Mouse (Mus musculus): ENCODE measurements around the gene Pabpc5. TPM values are rescaled to one million over a fixed set of nuclear protein-coding genes. Genes with fewer than 3 reads are reported as not detected.

Gene Pabpc5
- 0.16 and 0.50 TPM in 2 replicates for polyA plus RNA-seq (2015; fragmentation: Nextera tagmentation; extraction: Ambion mirVana)

GRCm38 (mm10) chrX:119927081-119927571 lies at the start of gene Pabpc5:
Gene Pabpc5, plus strand, starts transcription at chrX:119927196.
- Histone ChIP-seq H3K27ac (ENCODE audit: low read length) (peak within 1 kb of the TSS; percentile 33; the same call in 1 of the 2 replicates), H3K4me3 (replicated peaks; ENCODE audit: low read length) (peak within 1 kb of the TSS; percentile 46), H3K9ac (ENCODE audit: low read length) (peak within 1 kb of the TSS; percentile 68), H3K36me3 (ENCODE audit: control insufficient read depth, insufficient read depth, low read length) (no peaks in the 10 kb centered on the region), H3K9me3 (replicated peaks; ENCODE audit: control insufficient read depth, low read length) (no peaks in the 10 kb centered on the region), H3K27me3 (ENCODE audit: control insufficient read depth, insufficient read depth, low read length) (no peaks in the 10 kb centered on the region), H3K4me1 (ENCODE audit: control insufficient read depth, insufficient read depth, low read length) (no peaks in the 10 kb centered on the region), H3K4me2 (ENCODE audit: low read depth, low read length) (peak within 1 kb of the TSS; percentile 48)
- WGBS = 8% methylated on average over 21 of the region's 21 CpGs
- peak; percentile 93; the same call in 1 of the 2 replicates for ATAC-seq (ENCODE audit: insufficient read depth, low FRiP score)

GRCm38 (mm10) chrX:119886957-119887593 lies 39.9 kb upstream of the Pabpc5 start:
- H3K9me3 ChIP-seq (replicated peaks; ENCODE audit: control insufficient read depth, low read length) = no peaks in the 10 kb centered on the region
- whole genome bisulfite sequencing = 75% methylated on average over 3 of the region's 3 CpGs
- ATAC-seq (ENCODE audit: insufficient read depth, low FRiP score) = no peak
- H3K9ac ChIP-seq (ENCODE audit: low read length) = no peak overlapping the region
- H3K27ac ChIP-seq (ENCODE audit: low read length) = no peak overlapping the region
- H3K4me2 ChIP-seq (ENCODE audit: low read depth, low read length) = no peak overlapping the region
- no peaks in the 10 kb centered on the region for H3K27me3 ChIP-seq (ENCODE audit: control insufficient read depth, insufficient read depth, low read length)
- H3K4me1 ChIP-seq (ENCODE audit: control insufficient read depth, insufficient read depth, low read length) = no peaks in the 10 kb centered on the region
- no peak overlapping the region for H3K4me3 ChIP-seq (replicated peaks; ENCODE audit: low read length)
- H3K36me3 ChIP-seq (ENCODE audit: control insufficient read depth, insufficient read depth, low read length) = no peaks in the 10 kb centered on the region

GRCm38 (mm10) chrX:119888326-119888920 lies 38.6 kb upstream of the Pabpc5 start:
- Histone ChIP-seq H3K4me3 (replicated peaks; ENCODE audit: low read length) (no peak overlapping the region), H3K27me3 (ENCODE audit: control insufficient read depth, insufficient read depth, low read length) (no peaks in the 10 kb centered on the region), H3K9me3 (replicated peaks; ENCODE audit: control insufficient read depth, low read length) (no peaks in the 10 kb centered on the region), H3K9ac (ENCODE audit: low read length) (no peak overlapping the region), H3K4me1 (ENCODE audit: control insufficient read depth, insufficient read depth, low read length) (no peaks in the 10 kb centered on the region), H3K4me2 (ENCODE audit: low read depth, low read length) (no peak overlapping the region), H3K36me3 (ENCODE audit: control insufficient read depth, insufficient read depth, low read length) (no peaks in the 10 kb centered on the region), H3K27ac (ENCODE audit: low read length) (no peak overlapping the region)
- ATAC-seq (ENCODE audit: insufficient read depth, low FRiP score) = no peak
- 66% methylated on average over 6 of the region's 6 CpGs for WGBS

GRCm38 (mm10) chrX:119927852-119928251 lies 856 bp downstream of the Pabpc5 start:
- H3K4me3 ChIP-seq (replicated peaks; ENCODE audit: low read length) = no peak overlapping the region
- H3K9me3 ChIP-seq (replicated peaks; ENCODE audit: control insufficient read depth, low read length) = no peaks in the 10 kb centered on the region
- no peak overlapping the region for H3K9ac ChIP-seq (ENCODE audit: low read length)
- no peak overlapping the region for H3K27ac ChIP-seq (ENCODE audit: low read length)
- WGBS = 90% methylated on average over 5 of the region's 5 CpGs
- no peaks in the 10 kb centered on the region for H3K36me3 ChIP-seq (ENCODE audit: control insufficient read depth, insufficient read depth, low read length)
- peak overlapping the region; percentile 48 for H3K4me2 ChIP-seq (ENCODE audit: low read depth, low read length)
- no peak for ATAC-seq (ENCODE audit: insufficient read depth, low FRiP score)
- no peaks in the 10 kb centered on the region for H3K27me3 ChIP-seq (ENCODE audit: control insufficient read depth, insufficient read depth, low read length)
- no peaks in the 10 kb centered on the region for H3K4me1 ChIP-seq (ENCODE audit: control insufficient read depth, insufficient read depth, low read length)
